Mouse (Mus musculus): Measurements from ENCODE around the gene Foxa2.

GRCm38 (mm10) chr2:148047611-148048010 is 842 bp upstream of the Foxa2 start:
- TF ChIP-seq CTCF (IDR thresholded peaks at IDR 0.05; ENCODE audit: low read depth) (no peak), EP300 (IDR thresholded peaks at IDR 0.05; ENCODE audit: low read depth) (no peak)

All from liver, embryonic 14.5 days (tissue).